Mouse (Mus musculus): ENCODE measurements around the gene B3gnt8.

DNA sequence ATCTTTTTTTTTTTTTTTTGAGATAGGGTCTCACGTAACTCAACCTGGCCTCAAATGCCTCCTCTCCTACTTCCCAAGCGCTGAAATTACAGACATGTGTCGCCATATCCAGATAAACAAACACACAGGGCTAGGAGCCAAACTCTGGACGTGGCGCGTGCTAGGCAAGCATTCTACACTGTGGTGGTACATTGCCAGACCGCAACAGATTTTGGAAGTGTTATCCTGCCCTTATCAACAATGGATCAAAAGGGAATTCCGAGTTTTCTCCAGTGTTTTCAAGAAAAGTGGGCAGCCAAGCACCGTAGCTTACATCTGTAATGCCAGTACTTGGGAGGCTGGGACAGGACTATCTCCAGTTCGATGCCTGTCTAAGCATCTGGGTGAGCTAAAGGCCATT is 31.3 kb downstream of the B3gnt8 start:
- TF ChIP-seq CTCF (IDR thresholded peaks at IDR 0.05; ENCODE audit: control insufficient read depth, insufficient read depth, insufficient read length): no peak
- no peak for TF ChIP-seq MYOG (IDR thresholded peaks at IDR 0.05; ENCODE audit: control insufficient read depth, extremely low read depth, insufficient read length)

All from C2C12 (cell line).